Mouse (Mus musculus): ENCODE measurements around the gene Pgap3.

Gene Pgap3

GRCm38 (mm10) chr11:98400161-98400726, at the start of gene Pgap3:
Gene Pgap3, minus strand, starts transcription at chr11:98400490.
- peak; percentile 76 for DNase-seq (ENCODE audit: low spot score)

DNA sequence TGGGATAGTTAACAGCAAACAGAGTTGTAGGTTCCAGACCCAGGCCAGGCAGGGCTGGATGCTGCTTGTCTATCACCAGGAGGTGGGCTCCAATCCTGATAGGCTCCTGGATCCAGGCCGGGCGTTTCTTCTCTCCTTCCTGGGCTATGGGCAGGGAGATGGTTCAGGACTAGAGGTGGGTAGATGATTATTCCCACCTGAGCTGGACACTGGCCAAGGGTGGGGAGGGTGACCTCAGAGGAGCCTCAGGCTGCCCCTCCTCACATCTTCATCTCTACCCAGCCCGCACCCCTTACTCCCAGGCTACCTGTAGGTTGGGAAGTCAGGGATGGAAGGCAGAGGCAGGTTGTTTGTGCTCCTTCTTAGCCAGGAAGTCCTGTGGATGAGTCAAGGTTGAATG, 49.1 kb upstream of the Pgap3 start:
- DNase-seq (ENCODE audit: low spot score): no peak

GRCm38 (mm10) chr11:98448191-98448790, 48.0 kb upstream of the Pgap3 start:
- no peak for DNase-seq (ENCODE audit: low spot score)

- no peak for DNase-seq (ENCODE audit: low spot score)
Measured at GRCm38 (mm10) chr11:98447475-98447834, 47.2 kb upstream of the Pgap3 start.

DNA sequence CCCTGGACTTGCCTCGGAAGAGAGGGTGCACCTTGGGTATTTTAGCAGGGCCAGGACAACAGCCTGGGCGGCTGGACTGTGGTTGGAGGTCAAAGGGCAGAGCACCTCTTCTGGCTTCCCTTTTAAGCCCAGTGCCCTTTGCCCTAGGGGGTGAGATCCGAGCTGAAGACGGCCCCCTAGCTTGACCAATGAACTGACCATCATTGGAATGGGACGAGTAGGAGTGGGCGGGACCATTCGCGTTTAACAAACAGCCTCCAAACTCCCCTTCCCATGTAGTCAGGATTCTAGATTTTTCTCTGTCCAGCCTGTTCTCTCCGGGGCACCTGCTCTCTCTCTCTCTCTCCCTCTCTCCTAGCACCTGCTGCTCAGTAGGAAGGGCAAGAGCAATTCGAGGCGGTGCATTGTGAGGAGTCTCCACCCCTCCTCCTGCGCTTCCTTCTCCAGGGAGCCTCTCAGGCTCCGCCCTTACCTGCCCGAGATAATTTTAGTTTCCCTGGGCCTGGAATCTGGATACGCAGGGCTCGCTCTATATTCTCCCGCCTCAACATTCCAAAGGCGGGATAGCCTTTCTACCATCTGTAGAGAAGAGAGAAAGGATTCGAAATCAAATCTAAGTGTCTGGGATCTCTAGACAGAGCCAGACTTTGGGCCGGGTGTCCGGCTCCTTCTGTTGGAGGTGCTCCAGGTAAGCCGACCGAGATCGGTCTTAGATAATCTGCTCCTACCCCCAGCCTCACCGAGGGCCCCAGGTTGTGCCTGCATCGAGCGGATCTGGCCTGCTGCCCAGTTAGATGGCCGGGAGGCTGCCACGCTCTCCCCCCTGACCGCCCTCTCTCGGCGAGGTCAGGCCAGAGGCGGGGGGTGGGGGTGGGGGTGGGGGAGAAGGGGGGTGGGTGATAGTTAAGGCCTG, 46.5 kb upstream of the Pgap3 start:
- DNase-seq (ENCODE audit: low spot score): no peak

- DNase-seq (ENCODE audit: low spot score): no peak
Measured at GRCm38 (mm10) chr11:98446213-98446561, 45.9 kb upstream of the Pgap3 start, which contains the start of gene Grb7. Gene Grb7, plus strand, starts transcription at chr11:98446394.

- no peak for DNase-seq (ENCODE audit: low spot score)
Measured at GRCm38 (mm10) chr11:98445679-98446078, 45.4 kb upstream of the Pgap3 start.

- DNase-seq (ENCODE audit: low spot score): no peak
Measured at GRCm38 (mm10) chr11:98445238-98445637, 44.9 kb upstream of the Pgap3 start.

DNA sequence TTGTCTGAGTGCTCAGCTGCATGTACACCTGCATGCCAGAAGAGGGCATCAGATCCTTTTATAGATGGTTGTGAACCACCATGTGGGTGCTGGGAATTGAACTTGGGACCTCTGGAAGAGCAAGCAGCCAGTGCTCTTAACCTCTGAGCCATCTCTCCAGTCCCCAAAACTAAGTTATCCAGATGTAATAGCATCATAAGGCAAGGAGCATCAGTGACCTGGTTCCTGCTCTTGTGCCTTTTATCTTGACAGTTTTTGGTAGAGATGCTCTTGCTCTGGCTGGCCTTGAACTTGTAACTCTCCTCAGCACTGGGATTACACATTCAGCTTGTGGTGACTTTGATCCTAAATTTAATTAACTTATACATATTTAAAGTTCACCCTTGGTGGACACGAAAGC, 43.4 kb upstream of the Pgap3 start:
- DNase-seq (ENCODE audit: low spot score): no peak

- DNase-seq (ENCODE audit: low spot score): peak; percentile 94
Measured at GRCm38 (mm10) chr11:98438331-98439158, 38.3 kb upstream of the Pgap3 start, which contains the start of gene Mien1. Gene Mien1, minus strand, starts transcription at chr11:98438991.

DNA sequence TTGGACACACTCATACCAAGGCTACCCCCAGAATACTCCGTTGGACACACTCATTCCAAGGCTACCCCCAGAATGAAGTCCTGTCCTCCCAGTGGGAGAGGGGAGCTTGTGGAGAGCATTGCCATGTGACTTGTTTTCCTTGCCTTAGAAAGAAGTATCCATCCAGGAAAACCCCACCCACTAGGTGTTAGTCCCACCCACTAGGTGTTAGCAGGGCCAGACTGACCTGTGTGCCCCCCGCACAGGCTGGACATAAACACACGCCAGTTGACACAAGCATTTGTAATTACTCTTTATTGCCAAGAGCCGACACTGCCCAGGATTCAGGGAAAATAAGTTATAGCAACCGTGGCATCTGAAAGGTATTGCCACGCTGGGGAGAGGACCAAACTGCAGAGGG, 37.2 kb upstream of the Pgap3 start:
- DNase-seq (ENCODE audit: low spot score): no peak

DNA sequence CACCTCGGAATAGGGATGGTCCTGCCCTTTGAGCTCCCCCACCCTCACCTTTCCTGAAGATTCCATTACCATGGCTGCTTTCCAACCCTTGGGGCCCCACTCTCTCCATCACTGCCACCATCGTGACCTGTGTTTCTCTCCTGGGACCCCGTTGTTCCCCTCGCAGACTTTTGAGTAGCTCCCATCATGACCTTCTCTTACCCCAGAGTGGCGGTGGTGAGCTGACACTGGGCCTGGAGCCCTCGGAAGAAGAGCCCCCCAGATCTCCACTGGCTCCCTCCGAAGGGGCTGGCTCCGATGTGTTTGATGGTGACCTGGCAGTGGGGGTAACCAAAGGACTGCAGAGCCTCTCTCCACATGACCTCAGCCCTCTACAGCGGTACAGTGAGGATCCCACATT, 35.4 kb upstream of the Pgap3 start:
- no peak for DNase-seq (ENCODE audit: low spot score)

GRCm38 (mm10) chr11:98431743-98432502, 31.6 kb upstream of the Pgap3 start:
- DNase-seq (ENCODE audit: low spot score): no peak

- no peak for DNase-seq (ENCODE audit: low spot score)
Measured at GRCm38 (mm10) chr11:98428436-98428835, 28.1 kb upstream of the Pgap3 start.

DNA sequence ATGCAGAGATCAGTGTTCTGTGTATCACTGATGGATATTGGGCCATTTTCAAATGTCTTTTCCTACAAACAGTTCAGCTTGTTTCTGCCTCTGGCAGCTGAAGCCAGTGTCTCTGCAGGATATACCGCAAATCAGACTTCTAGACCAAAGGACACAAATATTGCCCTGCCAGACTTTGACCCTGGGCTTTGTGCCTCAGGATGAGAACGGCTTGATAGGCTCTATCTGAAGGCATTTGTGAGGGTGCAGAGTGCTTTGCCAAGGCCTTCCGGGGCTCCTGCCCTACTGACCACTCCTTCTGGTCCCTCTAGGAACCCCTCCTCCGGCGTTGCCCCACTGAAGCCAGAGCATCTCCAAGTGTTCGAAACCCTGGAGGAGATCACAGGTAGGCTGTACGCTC, 26.3 kb upstream of the Pgap3 start:
- no peak for DNase-seq (ENCODE audit: low spot score)

GRCm38 (mm10) chr11:98418939-98419547, 18.8 kb upstream of the Pgap3 start:
- no peak for DNase-seq (ENCODE audit: low spot score)

- DNase-seq (ENCODE audit: low spot score): no peak
Measured at GRCm38 (mm10) chr11:98418273-98418672, 18.0 kb upstream of the Pgap3 start.

DNA sequence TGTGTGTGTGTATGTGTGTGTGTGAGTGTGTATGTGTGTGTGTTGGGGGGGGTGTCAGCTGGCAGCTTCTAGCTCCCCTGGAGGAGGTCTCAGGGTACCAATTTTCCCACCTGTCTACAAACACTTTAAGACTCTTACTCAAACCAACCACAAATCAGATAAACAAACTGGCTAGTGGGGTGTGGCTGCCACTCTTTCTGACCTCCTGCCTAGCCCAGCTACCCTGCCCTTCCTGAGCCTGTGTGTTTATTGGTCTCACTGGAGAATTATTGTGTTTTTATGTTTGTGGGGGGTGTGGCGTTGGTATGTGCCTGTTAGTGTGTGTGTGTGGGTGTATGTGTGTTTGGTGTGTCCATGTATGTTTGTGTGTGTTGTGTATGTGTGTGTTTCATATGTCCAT, 16.8 kb upstream of the Pgap3 start:
- DNase-seq (ENCODE audit: low spot score): no peak

- no peak for DNase-seq (ENCODE audit: low spot score)
Measured at GRCm38 (mm10) chr11:98414162-98414561, 13.9 kb upstream of the Pgap3 start.

- no peak for DNase-seq (ENCODE audit: low spot score)
Measured at GRCm38 (mm10) chr11:98413731-98414130, 13.4 kb upstream of the Pgap3 start.

GRCm38 (mm10) chr11:98412797-98413301, 12.6 kb upstream of the Pgap3 start:
- DNase-seq (ENCODE audit: low spot score): no peak
